In genomic region chr2:52930106-52930868, GRCm38 (mm10) we compare ENCODE assay signal across 8 mouse cellular contexts.
A peak's percentile ranks its signal among the peaks of the same experiment; 100 is the strongest.
DNase-seq lines count a peak whose midpoint lies in the region; ATAC-seq and TF ChIP-seq lines count a peak whose summit lies in the region.

No protein-coding gene starts in this region.

- TF ChIP-seq CTCF in bone marrow macrophage, adult 2 months (IDR thresholded peaks at IDR 0.05; ENCODE audit: low read depth, low read length), result no peak
- TF ChIP-seq CTCF in gastrocnemius, adult 2 months (IDR thresholded peaks at IDR 0.05), result no peak

- peaks cover 18% of the 10 kb centered on the region for H3K4me1 ChIP-seq in midbrain, embryonic 15.5 days
- H3K4me1 ChIP-seq in midbrain, embryonic 13.5 days (replicated peaks), result peaks cover 25% of the 10 kb centered on the region
- H3K4me1 ChIP-seq in bone marrow macrophage, adult 2 months (ENCODE audit: control insufficient read depth, insufficient read depth, low read length), result peaks cover 23% of the 10 kb centered on the region
- H3K4me1 ChIP-seq in liver, embryonic 12.5 days, result no peaks in the 10 kb centered on the region
- no peaks in the 10 kb centered on the region; the same call in 1 of the 2 replicates for H3K4me1 ChIP-seq in liver, embryonic 11.5 days (replicated peaks; ENCODE audit: control insufficient read depth, insufficient read depth, low read length)

- H3K36me3 ChIP-seq in midbrain, embryonic 15.5 days (replicated peaks), result no peaks in the 10 kb centered on the region
- no peaks in the 10 kb centered on the region for H3K36me3 ChIP-seq in midbrain, embryonic 13.5 days
- no peaks in the 10 kb centered on the region for H3K36me3 ChIP-seq in liver, embryonic 12.5 days
- no peaks in the 10 kb centered on the region for H3K36me3 ChIP-seq in liver, embryonic 11.5 days (ENCODE audit: control insufficient read depth, insufficient read depth, low read length)

- ATAC-seq in midbrain, embryonic 15.5 days (replicated peaks), result 0 out of 2 replicates have a peak, but pooled peaks have one; percentile 40
- no peak for ATAC-seq in midbrain, embryonic 13.5 days
- peak; percentile 56 for ATAC-seq in monocyte, adult 5-6 weeks (replicated peaks; ENCODE audit: insufficient number of reproducible peaks, low FRiP score, low TSS enrichment, poor library complexity, severe bottlenecking)
- ATAC-seq in liver, embryonic 12.5 days, result no peak
- ATAC-seq in liver, embryonic 11.5 days (replicated peaks; ENCODE audit: low FRiP score), result no peak

- H3K27me3 ChIP-seq in midbrain, embryonic 15.5 days (replicated peaks), result no peaks in the 10 kb centered on the region
- H3K27me3 ChIP-seq in midbrain, embryonic 13.5 days, result no peaks in the 10 kb centered on the region
- H3K27me3 ChIP-seq in liver, embryonic 12.5 days (replicated peaks), result no peaks in the 10 kb centered on the region
- H3K27me3 ChIP-seq in liver, embryonic 11.5 days (replicated peaks; ENCODE audit: control insufficient read depth, insufficient read depth, low read length), result no peaks in the 10 kb centered on the region

- no peaks in the 10 kb centered on the region for H3K9me3 ChIP-seq in midbrain, embryonic 15.5 days
- H3K9me3 ChIP-seq in midbrain, embryonic 13.5 days, result no peaks in the 10 kb centered on the region
- no peaks in the 10 kb centered on the region for H3K9me3 ChIP-seq in liver, embryonic 12.5 days (replicated peaks)
- no peaks in the 10 kb centered on the region for H3K9me3 ChIP-seq in liver, embryonic 11.5 days (ENCODE audit: control insufficient read depth, low read length)

- no peak overlapping the region for H3K27ac ChIP-seq in midbrain, embryonic 15.5 days
- H3K27ac ChIP-seq in midbrain, embryonic 13.5 days, result no peak overlapping the region
- peak overlapping the region; percentile 39 for H3K27ac ChIP-seq in bone marrow macrophage, adult 2 months (ENCODE audit: insufficient read depth, low read depth, low read length)
- H3K27ac ChIP-seq in gastrocnemius, adult 2 months, result peak overlapping the region; percentile 61
- no peak overlapping the region for H3K27ac ChIP-seq in liver, embryonic 12.5 days
- H3K27ac ChIP-seq in liver, embryonic 11.5 days (ENCODE audit: low read depth, low read length), result no peak overlapping the region

- H3K4me2 ChIP-seq in midbrain, embryonic 15.5 days, result no peak overlapping the region
- no peak overlapping the region for H3K4me2 ChIP-seq in midbrain, embryonic 13.5 days (replicated peaks)
- H3K4me2 ChIP-seq in liver, embryonic 12.5 days, result no peak overlapping the region
- no peak overlapping the region for H3K4me2 ChIP-seq in liver, embryonic 11.5 days

- intact Hi-C loops in gastrocnemius, adult 2 months (cut with DNase I), result no loop called here

- H3K9ac ChIP-seq in midbrain, embryonic 15.5 days, result no peak overlapping the region
- H3K9ac ChIP-seq in midbrain, embryonic 13.5 days (replicated peaks), result no peak overlapping the region
- H3K9ac ChIP-seq in liver, embryonic 12.5 days, result no peak overlapping the region
- no peak overlapping the region for H3K9ac ChIP-seq in liver, embryonic 11.5 days (ENCODE audit: low read depth, low read length)

- TF ChIP-seq POLR2A in bone marrow macrophage, adult 2 months (IDR thresholded peaks at IDR 0.05; ENCODE audit: borderline replicate concordance, low read depth, low read length), result no peak

- H3K4me3 ChIP-seq in midbrain, embryonic 15.5 days, result no peak overlapping the region
- H3K4me3 ChIP-seq in midbrain, embryonic 13.5 days (replicated peaks), result no peak overlapping the region
- no peak overlapping the region for H3K4me3 ChIP-seq in bone marrow macrophage, adult 2 months (ENCODE audit: insufficient read depth, low read length)
- no peak overlapping the region for H3K4me3 ChIP-seq in gastrocnemius, adult 2 months
- H3K4me3 ChIP-seq in liver, embryonic 12.5 days, result no peak overlapping the region
- no peak overlapping the region for H3K4me3 ChIP-seq in liver, embryonic 11.5 days (ENCODE audit: low read depth, low read length)

- DNase-seq in gastrocnemius, adult 2 months, result peak; percentile 65
- DNase-seq in kidney, postnatal 25 days, result peak; percentile 69 to 71
- no peak for DNase-seq in liver, embryonic 11.5 days (ENCODE audit: low spot score)

- WGBS in midbrain, embryonic 15.5 days, result 86% methylated on average over 5 of the region's 5 CpGs
- WGBS in midbrain, embryonic 13.5 days, result 93% methylated on average over 5 of the region's 5 CpGs
- 55% methylated on average over 5 of the region's 5 CpGs for WGBS in liver, embryonic 12.5 days (ENCODE audit: insufficient replicate concordance)
- 74% methylated on average over 5 of the region's 5 CpGs for WGBS in liver, embryonic 11.5 days

Comparison
In these comparisons a context has a peak if more than half of its experiments do, and no peak if none do; other contexts are left out.
1. ATAC-seq: peak in midbrain, embryonic 15.5 days (single experiment) and monocyte, adult 5-6 weeks (single experiment); none in midbrain, embryonic 13.5 days (single experiment), liver, embryonic 12.5 days (single experiment) and liver, embryonic 11.5 days (single experiment).
2. H3K27ac ChIP-seq: peak in bone marrow macrophage, adult 2 months (single experiment) and gastrocnemius, adult 2 months (single experiment); none in midbrain, embryonic 15.5 days (single experiment), midbrain, embryonic 13.5 days (single experiment), liver, embryonic 12.5 days (single experiment) and liver, embryonic 11.5 days (single experiment).